Mouse (Mus musculus) embryonic facial prominence, embryonic 13.5 days (tissue): ENCODE results near the gene Elovl3. TPM values are rescaled to one million over a fixed set of nuclear protein-coding genes. Genes with fewer than 3 reads are reported as not detected.
"Not testable (repeated sequence)": the region's sequence is repeated elsewhere in the genome, so short reads cannot be mapped to it uniquely, and the experiment has no call there.

Experiments
- ATAC-seq: fragments of 200-750 bp; cut with Nextera tagmentation; 2 replicates; pipeline ENCODE4 v1.8.0; 2017; ENCODE audit warnings: low read depth; ENCODE audit not compliant: insufficient number of reproducible peaks, insufficient read depth, low FRiP score, low TSS enrichment
- H3K27ac ChIP-seq: fragments of 300-500 bp; sonication (generic); 2 replicates; pipeline ENCODE4 v1.5.1; 2015; ENCODE audit warnings: moderate library complexity, mild to moderate bottlenecking, inconsistent platforms
- H3K27me3 ChIP-seq: fragments of 300-500 bp; sonication (generic); 2 replicates; pipeline ENCODE4 v1.6.1; 2015; ENCODE audit warnings: mild to moderate bottlenecking, inconsistent platforms
- H3K36me3 ChIP-seq: fragments of 300-500 bp; sonication (generic); 2 replicates; pipeline ENCODE4 v1.6.1; 2015; ENCODE audit warnings: mild to moderate bottlenecking, inconsistent platforms
- H3K4me1 ChIP-seq: fragments of 300-500 bp; sonication (generic); 2 replicates; pipeline ENCODE4 v1.6.1; 2015; ENCODE audit warnings: inconsistent platforms
- H3K4me2 ChIP-seq: fragments of 300-500 bp; sonication (generic); 2 replicates; pipeline ENCODE4 v1.6.1; 2015; ENCODE audit warnings: moderate library complexity, mild to moderate bottlenecking, inconsistent platforms
- H3K4me3 ChIP-seq: fragments of 300-500 bp; sonication (generic); 2 replicates; pipeline ENCODE4 v1.5.1; 2015; ENCODE audit warnings: mild to moderate bottlenecking, inconsistent platforms
- H3K9ac ChIP-seq: fragments of 300-500 bp; sonication (generic); 2 replicates; pipeline ENCODE4 v1.6.1; 2015; ENCODE audit warnings: mild to moderate bottlenecking, inconsistent platforms
- H3K9me3 ChIP-seq: fragments of 300-500 bp; sonication (generic); 2 replicates; pipeline ENCODE4 v1.6.1; 2016; ENCODE audit warnings: inconsistent platforms
- WGBS: fragments of 180-500 bp; shearing (Covaris S2); methylation state at CpG from one replicate; pipeline ENCODE4 v1.1.7; 2015; ENCODE audit warnings: mixed read lengths; 5-methylcytosine and 5-hydroxymethylcytosine counted together
- polyA plus RNA-seq: library from polyadenylated mRNA; unstranded; fragments of >200 nt; fragmentation: Nextera tagmentation; extraction: Ambion mirVana; gene quantifications from 2 replicates; pipeline ENCODE4 v1.2.1, GENCODE M21; 2015

The Elovl3 gene
- polyA plus RNA-seq, 1 experiment from 2014 or later: 0.25 TPM

- 3% methylated on average over 49 of the region's 49 CpGs for WGBS
- H3K4me1 ChIP-seq: peaks cover 31% of the 10 kb centered on the region
- H3K9ac ChIP-seq: peak overlapping the region; percentile 66
Measured at GRCm38 (mm10) chr19:46136639-46137580, 5.2 kb downstream of the Elovl3 start.

DNA sequence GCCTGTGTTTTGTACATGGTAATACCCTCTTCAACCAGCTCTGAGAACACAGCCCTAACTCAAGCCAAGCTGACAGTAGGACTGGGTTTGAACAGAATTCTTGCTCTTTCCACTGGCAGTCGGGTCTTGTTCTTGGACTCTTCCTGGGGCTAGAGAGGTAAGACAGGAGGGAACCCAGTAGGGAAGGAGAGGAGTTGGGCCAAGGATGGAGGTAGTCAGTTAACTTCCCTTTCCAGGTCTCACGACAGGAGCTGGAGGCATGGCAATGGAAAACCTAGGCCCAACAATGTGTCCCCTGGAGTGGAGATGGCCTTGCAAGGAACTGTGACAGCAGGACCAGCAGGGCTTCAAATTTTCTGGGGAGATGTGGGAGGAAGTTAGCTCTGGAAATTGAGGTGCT, 8.6 kb downstream of the Elovl3 start:
- Histone ChIP-seq H3K27me3 (peaks cover 98% of the 10 kb centered on the region), H3K4me2 (no peak overlapping the region), H3K9me3 (no peaks in the 10 kb centered on the region), H3K27ac (no peak overlapping the region), H3K4me1 (peaks cover 29% of the 10 kb centered on the region), H3K36me3 (no peaks in the 10 kb centered on the region), H3K4me3 (no peak overlapping the region), H3K9ac (no peak overlapping the region)
- WGBS: 53% methylated on average over 2 of the region's 2 CpGs
- no peak for ATAC-seq

More at GRCm38 (mm10) chr19:46136639-46137580, 5.2 kb downstream of the Elovl3 start:
- Histone ChIP-seq H3K4me2 (peak overlapping the region; percentile 97), H3K9me3 (no peaks in the 10 kb centered on the region), H3K36me3 (no peaks in the 10 kb centered on the region), H3K4me3 (peak overlapping the region; percentile 54), H3K27me3 (peaks cover 98% of the 10 kb centered on the region), H3K27ac (no peak overlapping the region)
- no peak for ATAC-seq

DNA sequence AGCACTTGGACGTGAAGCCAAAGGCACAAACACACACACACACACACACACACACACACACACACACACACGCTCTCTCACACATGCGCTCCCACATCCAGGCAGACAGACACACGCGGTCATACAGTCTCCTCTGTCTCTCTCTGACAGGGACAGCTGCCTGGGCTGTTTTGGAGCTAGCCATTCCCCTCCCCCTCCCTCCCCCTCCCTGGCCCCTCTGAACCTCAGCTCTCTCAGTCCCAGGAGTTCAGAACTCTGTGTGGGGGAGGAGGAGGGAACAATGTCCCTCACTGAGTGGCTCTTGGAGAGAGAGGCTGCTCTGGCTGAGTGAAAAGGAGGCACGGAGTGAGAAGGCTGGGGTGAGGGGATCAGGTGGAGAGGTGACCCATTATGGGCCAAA, 9.4 kb downstream of the Elovl3 start:
- Histone ChIP-seq H3K4me2 (no peak overlapping the region), H3K27me3 (peaks cover 98% of the 10 kb centered on the region), H3K36me3 (no peaks in the 10 kb centered on the region), H3K9me3 (no peaks in the 10 kb centered on the region), H3K4me1 (peaks cover 22% of the 10 kb centered on the region), H3K9ac (no peak overlapping the region), H3K4me3 (no peak overlapping the region), H3K27ac (no peak overlapping the region)
- WGBS: 12% methylated on average over 6 of the region's 6 CpGs
- ATAC-seq: no peak

- under 1% methylated on average over 47 of the region's 47 CpGs for WGBS
- H3K27ac ChIP-seq: no peak within 1 kb of the TSS
- peaks cover 84% of the 10 kb centered on the region for H3K27me3 ChIP-seq
Measured at GRCm38 (mm10) chr19:46147511-46148371, 16.0 kb downstream of the Elovl3 start, which contains the start of gene Pitx3. Gene Pitx3, minus strand, starts transcription at chr19:46148326.

GRCm38 (mm10) chr19:46148372-46148760, 16.7 kb downstream of the Elovl3 start:
- H3K4me3 ChIP-seq: peak overlapping the region; percentile 51
- ATAC-seq: peak; percentile 76
- H3K27ac ChIP-seq: no peak overlapping the region
- H3K4me1 ChIP-seq: peaks cover 25% of the 10 kb centered on the region
- H3K9ac ChIP-seq: peak overlapping the region; percentile 62
- no peaks in the 10 kb centered on the region for H3K36me3 ChIP-seq
- H3K9me3 ChIP-seq: no peaks in the 10 kb centered on the region
- peak overlapping the region; percentile 96 for H3K4me2 ChIP-seq
- under 1% methylated on average over 23 of the region's 27 CpGs for WGBS
- peaks cover 78% of the 10 kb centered on the region for H3K27me3 ChIP-seq

More at GRCm38 (mm10) chr19:46147511-46148371, 16.0 kb downstream of the Elovl3 start, which contains the start of gene Pitx3:
- peak within 1 kb of the TSS; percentile 62 for H3K9ac ChIP-seq
- H3K36me3 ChIP-seq: no peaks in the 10 kb centered on the region
- no peaks in the 10 kb centered on the region for H3K9me3 ChIP-seq
- ATAC-seq: no peak; the same call in 1 of the 2 replicates
- H3K4me3 ChIP-seq: peak within 1 kb of the TSS; percentile 51
- H3K4me2 ChIP-seq: peak within 1 kb of the TSS; percentile 96
- peaks cover 20% of the 10 kb centered on the region for H3K4me1 ChIP-seq

DNA sequence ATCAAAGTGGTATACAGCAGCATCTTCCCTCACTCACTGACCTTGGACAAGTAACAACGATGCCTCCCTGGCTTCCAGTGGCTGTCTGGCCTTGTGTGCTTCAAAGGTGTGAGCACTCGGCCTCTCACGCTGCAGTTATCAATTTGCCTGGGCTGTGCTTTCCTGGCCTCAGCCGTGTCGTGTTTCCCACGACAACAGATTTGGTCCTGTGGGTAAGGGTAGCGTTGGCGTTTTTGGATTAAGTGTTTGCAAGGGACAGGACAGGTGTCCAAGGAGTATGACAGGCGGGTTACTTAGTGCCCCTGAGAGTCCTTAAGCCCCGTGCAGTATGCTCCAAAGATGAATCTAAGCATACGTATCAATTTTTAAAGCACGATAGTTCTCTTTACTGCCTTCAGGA, 17.4 kb downstream of the Elovl3 start:
- Histone ChIP-seq H3K4me2 (peak overlapping the region; percentile 96), H3K9me3 (no peaks in the 10 kb centered on the region), H3K27ac (no peak overlapping the region), H3K4me3 (peak overlapping the region; percentile 51), H3K4me1 (peaks cover 32% of the 10 kb centered on the region), H3K27me3 (peaks cover 71% of the 10 kb centered on the region), H3K36me3 (no peaks in the 10 kb centered on the region), H3K9ac (no peak overlapping the region)
- 28% methylated on average over 12 of the region's 12 CpGs for WGBS
- no peak for ATAC-seq

DNA sequence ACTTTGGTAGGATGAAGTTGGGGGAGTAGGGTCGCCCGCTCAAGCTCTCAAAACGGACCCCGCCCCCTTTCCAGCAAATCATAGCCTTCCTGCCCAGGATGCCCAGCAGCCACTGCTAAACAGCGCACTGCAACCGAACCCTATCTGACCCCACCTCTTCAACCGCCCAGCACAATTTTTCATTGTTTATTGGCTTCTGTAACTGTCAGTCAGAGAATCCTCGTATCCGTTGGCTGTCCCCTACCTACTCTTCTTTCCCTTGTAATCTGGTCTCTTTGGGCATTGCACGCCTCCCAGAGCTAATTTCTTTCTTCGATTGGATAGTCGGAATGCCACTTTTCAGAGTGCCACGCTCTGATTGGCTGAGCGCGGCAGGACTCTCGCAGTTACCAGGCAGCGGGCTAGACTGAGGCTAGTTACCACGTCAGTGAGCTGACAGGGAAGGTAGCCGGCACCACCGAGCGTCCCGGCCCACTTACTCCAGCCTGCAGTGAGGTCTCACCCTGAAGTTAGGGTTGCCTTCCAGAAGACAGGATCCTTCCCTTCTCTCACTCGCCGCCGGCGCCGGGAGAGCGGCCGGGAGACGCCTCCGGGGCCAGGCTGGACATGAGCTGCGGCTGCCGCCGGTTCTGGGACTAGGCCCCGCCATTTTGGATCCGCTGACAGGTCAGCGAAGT, 20.6 kb downstream of the Elovl3 start, which contains the start of gene Gbf1:
TSS of gene Gbf1 (plus strand) at position 383 of the 677 bp plus-strand sequence.
- Histone ChIP-seq H3K4me3 (peak within 1 kb of the TSS; percentile 89), H3K4me1 (peaks cover 39% of the 10 kb centered on the region), H3K36me3 (peaks cover 3% of the 10 kb centered on the region; the same call in 1 of the 2 replicates), H3K9me3 (no peaks in the 10 kb centered on the region), H3K9ac (peak within 1 kb of the TSS; percentile 81), H3K27me3 (peaks cover 39% of the 10 kb centered on the region), H3K4me2 (peak within 1 kb of the TSS; percentile 89), H3K27ac (no peak within 1 kb of the TSS)
- under 1% methylated on average over 37 of the region's 37 CpGs for WGBS
- ATAC-seq: peak; percentile 98

GRCm38 (mm10) chr19:46165950-46166349, 34.3 kb downstream of the Elovl3 start:
- ATAC-seq: no peak
- Histone ChIP-seq H3K4me3 (no peak overlapping the region), H3K27ac (no peak overlapping the region), H3K27me3 (no peaks in the 10 kb centered on the region), H3K9ac (no peak overlapping the region), H3K36me3 (peaks cover 35% of the 10 kb centered on the region), H3K9me3 (no peaks in the 10 kb centered on the region), H3K4me2 (no peak overlapping the region), H3K4me1 (no peaks in the 10 kb centered on the region)
- WGBS: 92% methylated on average over 3 of the region's 3 CpGs

GRCm38 (mm10) chr19:46167169-46167568, 35.5 kb downstream of the Elovl3 start:
- H3K4me2 ChIP-seq, H3K27ac ChIP-seq, H3K4me3 ChIP-seq, H3K27me3 ChIP-seq, H3K4me1 ChIP-seq, H3K9ac ChIP-seq, H3K9me3 ChIP-seq, ATAC-seq: not testable (repeated sequence)
- WGBS: 68% methylated on average over 2 of the region's 2 CpGs
- H3K36me3 ChIP-seq: peaks cover 46% of the 10 kb centered on the region

DNA sequence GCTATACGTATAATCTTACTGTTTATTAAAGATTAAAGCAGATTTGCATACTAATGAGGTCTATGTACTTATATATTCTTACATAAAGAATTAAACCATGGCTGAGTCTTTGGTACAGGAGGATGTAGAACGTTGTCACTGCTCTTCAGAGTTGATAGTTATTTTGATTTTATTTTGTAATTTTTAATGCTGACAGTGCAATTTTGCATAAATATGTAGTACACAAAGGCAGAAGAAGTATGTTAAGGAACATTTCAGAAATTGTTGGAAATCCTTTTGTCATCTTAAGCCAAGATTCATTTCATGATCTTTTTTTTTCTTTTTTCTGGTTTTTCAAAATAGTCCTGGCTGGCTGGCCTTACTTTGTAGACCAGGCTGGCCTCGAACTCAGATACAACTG, 37.7 kb downstream of the Elovl3 start:
- peaks cover 40% of the 10 kb centered on the region for H3K36me3 ChIP-seq
- no peaks in the 10 kb centered on the region for H3K27me3 ChIP-seq
- no peak overlapping the region for H3K27ac ChIP-seq
- 86% methylated on average over 3 of the region's 3 CpGs for WGBS
- no peak overlapping the region for H3K4me2 ChIP-seq
- no peak for ATAC-seq
- no peak overlapping the region for H3K9ac ChIP-seq
- H3K4me1 ChIP-seq: no peaks in the 10 kb centered on the region
- no peak overlapping the region for H3K4me3 ChIP-seq
- no peaks in the 10 kb centered on the region for H3K9me3 ChIP-seq

DNA sequence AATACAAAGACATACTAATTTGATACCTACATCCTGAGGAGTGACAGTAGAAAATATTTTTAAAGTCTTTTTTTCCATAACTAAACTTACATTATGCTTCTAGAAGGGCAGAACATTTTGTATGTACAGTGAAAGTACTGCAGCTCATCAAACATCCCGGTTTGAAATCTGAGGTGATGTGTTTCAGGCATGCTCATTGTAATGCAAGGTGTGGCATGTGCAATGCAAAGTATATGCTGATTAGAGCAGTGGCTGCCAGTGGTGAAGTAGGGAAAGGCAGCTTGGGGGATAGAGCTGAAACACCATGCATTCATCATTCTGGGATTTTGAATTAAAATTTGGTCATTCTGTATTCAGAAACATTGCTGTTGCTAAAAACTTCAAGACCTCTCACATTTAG, 38.2 kb downstream of the Elovl3 start:
- WGBS: 60% methylated on average over 1 of the region's 1 CpGs
- H3K4me2 ChIP-seq: no peak overlapping the region

More for the DNA sequence above, 38.2 kb downstream of the Elovl3 start:
- H3K27me3 ChIP-seq: no peaks in the 10 kb centered on the region
- H3K9ac ChIP-seq: no peak overlapping the region
- H3K4me3 ChIP-seq: no peak overlapping the region
- H3K4me1 ChIP-seq: no peaks in the 10 kb centered on the region
- peaks cover 35% of the 10 kb centered on the region for H3K36me3 ChIP-seq
- no peaks in the 10 kb centered on the region for H3K9me3 ChIP-seq
- no peak for ATAC-seq
- H3K27ac ChIP-seq: no peak overlapping the region
